Mouse (Mus musculus): Measurements from ENCODE around the gene Rnf168. TPM values are rescaled to one million over a fixed set of nuclear protein-coding genes. Genes with fewer than 3 reads are reported as not detected.
A peak's percentile ranks its signal among the peaks of the same experiment; 100 is the strongest.

Rnf168 gene
- polyA plus RNA-seq, 1 experiment, result 5.6 TPM

DNA sequence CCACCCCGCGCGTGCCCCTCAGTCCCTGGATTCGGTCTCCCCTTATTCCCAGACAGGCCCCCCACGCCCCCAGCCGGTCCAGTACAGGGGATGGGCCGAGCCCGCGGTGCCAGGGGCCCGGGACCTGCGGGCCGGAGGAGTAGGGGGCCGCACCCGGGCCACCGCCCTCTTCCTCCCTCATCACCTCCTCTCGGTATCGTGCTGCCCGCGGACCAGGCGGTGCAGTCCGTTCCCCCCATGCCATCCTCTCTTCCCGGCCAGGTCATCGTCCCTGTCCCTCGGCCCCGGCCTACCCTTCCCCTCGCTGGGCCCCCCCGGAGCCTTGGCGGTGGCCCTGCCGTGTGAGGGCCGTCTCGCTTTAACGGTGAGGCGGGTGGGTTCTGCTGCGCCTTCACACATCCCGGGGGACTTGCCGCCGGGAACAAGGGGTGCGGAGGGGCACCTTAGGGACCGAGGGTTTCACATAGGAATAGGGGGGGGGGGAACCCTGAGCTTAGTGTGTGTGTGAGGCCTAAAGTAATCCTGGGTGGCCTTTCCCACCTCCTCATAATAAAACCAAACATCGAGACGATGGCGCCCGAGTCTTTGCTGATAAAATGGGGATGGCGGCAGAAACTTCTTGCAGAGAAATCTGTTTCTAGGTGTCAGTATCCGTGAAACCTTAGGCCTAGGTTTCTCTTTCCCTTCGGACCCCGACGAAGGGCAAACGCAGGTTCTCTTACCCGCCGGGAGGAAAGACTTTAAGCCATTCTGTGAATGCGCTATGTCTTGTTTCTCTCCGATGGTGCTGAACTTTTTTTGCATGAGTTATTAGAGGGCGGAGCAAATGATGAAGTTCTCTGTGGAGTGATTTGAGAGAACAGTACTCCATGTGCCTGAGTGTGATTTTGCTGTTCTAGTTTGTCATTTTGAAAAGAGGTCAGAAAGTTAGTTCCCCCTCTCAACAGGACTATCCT lies 55.6 kb downstream of the Rnf168 start:
- no peaks in the 10 kb centered on the region for H3K36me3 ChIP-seq (ENCODE audit: control insufficient read depth, insufficient read depth, low read length)
- peak; percentile 33 to 39 for DNase-seq (ENCODE audit: low read depth in 1 of 2, low spot score in 2 of 2)
- TF ChIP-seq CTCF (IDR thresholded peaks at IDR 0.05; ENCODE audit: extremely low read depth, insufficient read depth, insufficient read length, insufficient replicate concordance) (no peak), POLR2A (IDR thresholded peaks at IDR 0.05; ENCODE audit: low read depth, low read length) (peak; percentile 12; the same call in 1 of the 2 replicates)
- H3K4me3 ChIP-seq (ENCODE audit: extremely low read depth, insufficient read depth, insufficient read length), result peak overlapping the region; percentile 90
- H3K27me3 ChIP-seq (ENCODE audit: control insufficient read depth, insufficient read depth, low read length), result no peaks in the 10 kb centered on the region
- 2% methylated on average over 43 of the region's 54 CpGs for WGBS
- H3K27ac ChIP-seq (ENCODE audit: insufficient read depth, low read length), result peak overlapping the region; percentile 83
- peaks cover 5% of the 10 kb centered on the region; the same call in 1 of the 2 replicates for H3K4me1 ChIP-seq (ENCODE audit: control insufficient read depth, insufficient read depth, insufficient read length)

DNA sequence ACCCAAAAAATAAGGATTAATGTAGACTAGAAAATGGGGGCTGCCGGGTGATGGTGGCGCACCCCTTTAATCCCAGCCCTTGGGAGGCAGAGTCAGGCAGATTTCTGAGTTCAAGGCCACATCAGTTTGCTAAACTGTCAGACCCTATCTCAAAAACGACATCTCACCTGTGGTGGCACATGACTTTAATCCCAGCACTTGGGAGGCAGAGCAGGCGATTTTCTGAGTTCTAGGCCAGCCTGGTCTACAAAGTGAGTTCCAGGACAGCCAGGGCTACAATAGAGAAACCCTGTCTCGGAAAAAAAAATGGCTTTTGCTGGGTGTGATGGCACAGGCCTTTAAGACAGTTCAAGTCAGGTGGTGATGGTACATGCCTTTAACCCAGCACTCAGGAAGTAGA lies 57.9 kb downstream of the Rnf168 start:
- H3K27me3 ChIP-seq (ENCODE audit: control insufficient read depth, insufficient read depth, low read length), result no peaks in the 10 kb centered on the region; the same call in 1 of the 2 replicates
- no peak for DNase-seq (ENCODE audit: low read depth in 1 of 2, low spot score in 2 of 2)
- TF ChIP-seq POLR2A (IDR thresholded peaks at IDR 0.05; ENCODE audit: low read depth, low read length) (no peak), CTCF (IDR thresholded peaks at IDR 0.05; ENCODE audit: extremely low read depth, insufficient read depth, insufficient read length, insufficient replicate concordance) (no peak)
- H3K27ac ChIP-seq (ENCODE audit: insufficient read depth, low read length), result no peak overlapping the region
- peaks cover 5% of the 10 kb centered on the region for H3K4me1 ChIP-seq (ENCODE audit: control insufficient read depth, insufficient read depth, insufficient read length)
- no peaks in the 10 kb centered on the region for H3K36me3 ChIP-seq (ENCODE audit: control insufficient read depth, insufficient read depth, low read length)
- 90% methylated on average over 5 of the region's 5 CpGs for WGBS
- no peak overlapping the region for H3K4me3 ChIP-seq (ENCODE audit: extremely low read depth, insufficient read depth, insufficient read length)

DNA sequence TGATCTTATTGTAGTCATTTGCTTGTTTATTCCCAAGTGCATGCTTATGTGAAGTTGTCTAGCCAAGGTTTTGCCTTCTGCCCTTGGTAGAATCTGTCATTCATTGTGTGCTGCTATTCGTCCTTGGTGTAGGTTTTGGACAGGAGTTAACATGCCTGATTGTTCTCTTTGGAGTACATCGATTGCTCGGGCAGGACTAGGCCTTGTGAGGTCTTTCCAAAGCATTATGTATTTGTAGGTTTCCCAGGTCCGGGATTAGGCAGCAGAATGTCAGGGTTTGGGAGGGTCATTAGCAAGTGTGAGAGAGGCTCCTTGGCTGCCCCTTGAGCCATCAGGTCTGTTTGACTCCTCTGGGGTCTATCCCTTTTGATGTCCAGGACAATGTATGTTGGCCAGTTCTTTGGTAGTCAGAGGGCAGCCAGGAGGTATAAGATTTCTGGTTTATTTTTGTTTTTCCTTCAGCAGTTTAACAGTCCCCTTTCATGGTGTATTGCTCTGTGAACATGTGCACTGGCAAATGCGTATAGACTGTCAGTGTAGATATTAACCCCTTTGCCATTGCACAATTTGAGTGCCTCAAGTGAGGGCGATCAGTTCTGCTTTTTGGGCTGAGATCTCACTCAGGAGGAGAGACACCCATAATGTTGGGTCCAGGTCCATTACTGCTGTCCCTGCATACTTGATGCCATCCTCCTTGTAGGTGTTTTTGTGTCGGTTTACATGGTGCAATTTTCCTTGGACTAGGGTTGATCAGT lies 58.9 kb downstream of the Rnf168 start:
- Histone ChIP-seq H3K4me1 (ENCODE audit: control insufficient read depth, insufficient read depth, insufficient read length) (peaks cover 5% of the 10 kb centered on the region), H3K4me3 (ENCODE audit: extremely low read depth, insufficient read depth, insufficient read length) (no peak overlapping the region), H3K27ac (ENCODE audit: insufficient read depth, low read length) (no peak overlapping the region), H3K36me3 (ENCODE audit: control insufficient read depth, insufficient read depth, low read length) (no peaks in the 10 kb centered on the region), H3K27me3 (ENCODE audit: control insufficient read depth, insufficient read depth, low read length) (no peaks in the 10 kb centered on the region; the same call in 1 of the 2 replicates)
- WGBS, result 77% methylated on average over 7 of the region's 7 CpGs
- DNase-seq (ENCODE audit: low read depth in 1 of 2, low spot score in 2 of 2), result no peak
- TF ChIP-seq CTCF (IDR thresholded peaks at IDR 0.05; ENCODE audit: extremely low read depth, insufficient read depth, insufficient read length, insufficient replicate concordance), result no peak

DNA sequence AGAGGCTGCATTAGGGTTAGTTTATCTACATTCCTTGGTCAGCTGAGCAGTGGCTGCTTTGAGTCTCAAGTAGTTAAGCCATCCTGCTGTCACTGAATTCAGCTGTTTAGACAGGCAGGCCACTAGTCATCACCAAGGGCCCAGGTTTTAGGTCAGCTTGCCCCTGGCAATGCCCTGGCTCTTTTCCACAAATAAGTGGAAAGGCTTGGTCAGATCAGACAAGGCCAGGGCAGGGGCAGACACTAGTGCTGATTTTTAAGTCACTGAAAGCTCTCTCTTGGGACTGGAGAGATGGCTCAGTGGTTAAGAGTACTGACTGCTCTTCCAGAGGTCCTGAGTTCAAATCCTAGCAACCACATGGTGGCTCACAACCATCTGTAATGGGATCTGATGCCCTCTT lies 59.7 kb downstream of the Rnf168 start:
- TF ChIP-seq CTCF (IDR thresholded peaks at IDR 0.05; ENCODE audit: extremely low read depth, insufficient read depth, insufficient read length, insufficient replicate concordance) (no peak), POLR2A (IDR thresholded peaks at IDR 0.05; ENCODE audit: low read depth, low read length) (no peak)
- H3K27ac ChIP-seq (ENCODE audit: insufficient read depth, low read length), result no peak overlapping the region
- no peak overlapping the region for H3K4me3 ChIP-seq (ENCODE audit: extremely low read depth, insufficient read depth, insufficient read length)
- DNase-seq (ENCODE audit: low read depth in 1 of 2, low spot score in 2 of 2), result no peak
- H3K27me3 ChIP-seq (ENCODE audit: control insufficient read depth, insufficient read depth, low read length), result no peaks in the 10 kb centered on the region; the same call in 1 of the 2 replicates
- peaks cover 5% of the 10 kb centered on the region for H3K4me1 ChIP-seq (ENCODE audit: control insufficient read depth, insufficient read depth, insufficient read length)
- H3K36me3 ChIP-seq (ENCODE audit: control insufficient read depth, insufficient read depth, low read length), result no peaks in the 10 kb centered on the region

DNA sequence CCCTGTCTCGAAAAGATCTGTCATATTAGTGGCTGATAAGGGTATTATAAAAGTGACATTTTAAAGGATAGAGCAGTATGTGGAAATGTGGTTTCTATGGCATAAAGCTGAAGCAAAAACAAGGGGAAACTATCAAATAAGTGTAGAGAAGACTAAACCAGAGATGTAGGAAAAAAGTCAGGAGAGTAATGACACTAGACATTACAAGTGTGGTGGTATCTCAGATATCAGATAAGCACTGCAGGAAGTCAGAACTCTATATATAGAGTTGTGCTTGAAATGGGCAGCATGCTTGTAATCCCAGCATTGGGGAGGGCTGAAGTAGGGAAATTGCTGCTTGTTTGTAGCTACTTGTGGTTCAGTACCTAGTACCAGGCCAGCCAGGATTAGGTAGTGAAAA lies 63.2 kb downstream of the Rnf168 start:
- H3K27me3 ChIP-seq (ENCODE audit: control insufficient read depth, insufficient read depth, low read length), result no peaks in the 10 kb centered on the region; the same call in 1 of the 2 replicates
- no peak for TF ChIP-seq CTCF (IDR thresholded peaks at IDR 0.05; ENCODE audit: extremely low read depth, insufficient read depth, insufficient read length, insufficient replicate concordance)
- TF ChIP-seq POLR2A (IDR thresholded peaks at IDR 0.05; ENCODE audit: low read depth, low read length), result no peak
- H3K4me1 ChIP-seq (ENCODE audit: control insufficient read depth, insufficient read depth, insufficient read length), result peaks cover 5% of the 10 kb centered on the region
- WGBS, result 46% methylated on average over 1 of the region's 1 CpGs
- H3K27ac ChIP-seq (ENCODE audit: insufficient read depth, low read length), result no peak overlapping the region
- no peak for DNase-seq (ENCODE audit: low read depth in 1 of 2, low spot score in 2 of 2)
- H3K36me3 ChIP-seq (ENCODE audit: control insufficient read depth, insufficient read depth, low read length), result no peaks in the 10 kb centered on the region
- H3K4me3 ChIP-seq (ENCODE audit: extremely low read depth, insufficient read depth, insufficient read length), result no peak overlapping the region

DNA sequence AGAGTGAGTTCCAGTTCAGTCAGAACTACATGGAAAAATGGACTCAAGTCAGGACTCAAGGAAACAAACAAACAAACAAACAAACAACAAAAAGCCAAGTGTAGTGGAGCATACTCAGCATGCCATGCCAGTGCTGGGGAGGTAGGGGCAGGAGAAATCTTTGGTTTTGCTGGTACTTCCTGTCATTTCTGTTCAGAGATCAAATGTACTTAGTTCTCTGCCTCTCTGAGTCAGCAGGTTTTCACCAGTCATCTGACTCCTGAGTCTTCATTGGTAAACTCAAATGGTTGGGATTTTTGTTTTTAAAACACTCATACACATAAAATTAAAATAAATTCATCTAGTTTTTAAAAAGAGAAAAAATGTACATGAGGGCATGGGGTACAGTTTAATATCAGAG lies 68.3 kb downstream of the Rnf168 start:
- no peak overlapping the region for H3K27ac ChIP-seq (ENCODE audit: insufficient read depth, low read length)

More for the DNA sequence above, 68.3 kb downstream of the Rnf168 start:
- H3K36me3 ChIP-seq (ENCODE audit: control insufficient read depth, insufficient read depth, low read length), result no peaks in the 10 kb centered on the region
- DNase-seq (ENCODE audit: low read depth in 1 of 2, low spot score in 2 of 2), result no peak
- no peaks in the 10 kb centered on the region; the same call in 1 of the 2 replicates for H3K4me1 ChIP-seq (ENCODE audit: control insufficient read depth, insufficient read depth, insufficient read length)
- H3K4me3 ChIP-seq (ENCODE audit: extremely low read depth, insufficient read depth, insufficient read length), result no peak overlapping the region
- TF ChIP-seq POLR2A (IDR thresholded peaks at IDR 0.05; ENCODE audit: low read depth, low read length) (no peak), CTCF (IDR thresholded peaks at IDR 0.05; ENCODE audit: extremely low read depth, insufficient read depth, insufficient read length, insufficient replicate concordance) (no peak)
- H3K27me3 ChIP-seq (ENCODE audit: control insufficient read depth, insufficient read depth, low read length), result no peaks in the 10 kb centered on the region
